Mouse (Mus musculus) midbrain, postnatal 0 days (tissue): ENCODE measurements around the gene Spns2. TPM values are rescaled to one million over a fixed set of nuclear protein-coding genes. Genes with fewer than 3 reads are reported as not detected.

Experiments
- ATAC-seq: fragments of 200-750 bp; cut with Nextera tagmentation; 2 replicates; pipeline ENCODE4 v1.8.0; 2017; ENCODE audit warnings: moderate number of reproducible peaks, mild to moderate bottlenecking, moderate TSS enrichment, moderate library complexity; ENCODE audit not compliant: low FRiP score
- DNase-seq: peaks from one replicate; pipeline ENCODE4 v3.0.0-alpha.2; 2015; ENCODE audit warnings: low spot score
- H3K27ac ChIP-seq: fragments of 300-500 bp; sonication (generic); 2 replicates; pipeline ENCODE4 v1.5.1; 2014; ENCODE audit warnings: low read depth, mild to moderate bottlenecking, low read length, mixed read lengths
- H3K27me3 ChIP-seq: fragments of 300-500 bp; sonication (generic); 2 replicates; pipeline ENCODE4 v1.6.1; 2014; ENCODE audit warnings: low read length, control low read depth, mixed read lengths; ENCODE audit not compliant: insufficient read depth
- H3K36me3 ChIP-seq: fragments of 300-500 bp; sonication (generic); 2 replicates; pipeline ENCODE4 v1.6.1; 2014; ENCODE audit warnings: low read length, control low read depth, mixed read lengths; ENCODE audit not compliant: insufficient read depth
- H3K4me1 ChIP-seq: fragments of 300-500 bp; sonication (generic); 2 replicates; pipeline ENCODE4 v1.6.1; 2014; ENCODE audit warnings: mild to moderate bottlenecking, control low read depth, antibody characterized with exemption, low read length, mixed read lengths; ENCODE audit not compliant: insufficient read depth
- H3K4me2 ChIP-seq: fragments of 300-500 bp; sonication (generic); 2 replicates; pipeline ENCODE4 v1.6.1; 2014; ENCODE audit warnings: low read depth, mild to moderate bottlenecking, low read length, mixed read lengths; ENCODE audit not compliant: poor library complexity, severe bottlenecking
- H3K4me3 ChIP-seq: fragments of 300-500 bp; sonication (generic); 2 replicates; pipeline ENCODE4 v1.5.1; 2014; ENCODE audit warnings: low read depth, mild to moderate bottlenecking, low read length, moderate library complexity
- H3K9ac ChIP-seq: fragments of 300-500 bp; sonication (generic); replicated peaks from 2 replicates; pipeline ENCODE4 v1.6.1; 2014; ENCODE audit warnings: mild to moderate bottlenecking, low read length, moderate library complexity, mixed read lengths; ENCODE audit not compliant: poor library complexity, severe bottlenecking
- H3K9me3 ChIP-seq: fragments of 300-500 bp; sonication (generic); 2 replicates; pipeline ENCODE4 v1.6.1; 2016; ENCODE audit warnings: low read length, control low read depth
- CTCF ChIP-seq: IDR thresholded peaks from 2 replicates; pipeline ENCODE4 v1.5.1; 2016; ENCODE audit warnings: antibody characterized with exemption, mild to moderate bottlenecking
- WGBS: fragments of 180-500 bp; shearing (Covaris S2); extraction: QIAGEN DNeasy Blood & Tissue Kit; methylation state at CpG from one replicate; pipeline ENCODE4 v1.1.7; 2014; 5-methylcytosine and 5-hydroxymethylcytosine counted together
- polyA plus RNA-seq: library from polyadenylated mRNA; unstranded; fragments of >200 nt; fragmentation: Nextera tagmentation; extraction: Ambion mirVana; gene quantifications from 2 replicates; pipeline ENCODE4 v1.2.1, GENCODE M21; 2015
- total RNA-seq: library from RNA; depleted of rRNA; stranded (reverse); fragments of >200 nt; gene quantifications from 2 replicates; pipeline ENCODE4 v1.2.3, GENCODE M21; 2014

The Spns2 gene
- total and polyA plus RNA-seq, 2 experiments from 2014 or later, result 7.7 to 56.8 TPM

GRCm38 (mm10) chr11:72519895-72520294, 30.2 kb upstream of the Spns2 start:
- Histone ChIP-seq H3K4me1 (no peaks in the 10 kb centered on the region), H3K9ac (no peak overlapping the region), H3K9me3 (no peaks in the 10 kb centered on the region), H3K27me3 (no peaks in the 10 kb centered on the region), H3K4me3 (no peak overlapping the region), H3K4me2 (no peak overlapping the region), H3K27ac (no peak overlapping the region), H3K36me3 (no peaks in the 10 kb centered on the region)
- no peak for DNase-seq
- no peak for TF ChIP-seq CTCF
- WGBS, result 69% methylated on average over 3 of the region's 3 CpGs
- no peak for ATAC-seq

GRCm38 (mm10) chr11:72519189-72519588, 29.5 kb upstream of the Spns2 start:
- Histone ChIP-seq H3K9me3 (no peaks in the 10 kb centered on the region), H3K27me3 (no peaks in the 10 kb centered on the region), H3K9ac (no peak overlapping the region), H3K4me1 (no peaks in the 10 kb centered on the region), H3K4me3 (no peak overlapping the region), H3K4me2 (no peak overlapping the region), H3K27ac (no peak overlapping the region), H3K36me3 (no peaks in the 10 kb centered on the region)
- ATAC-seq (no peak), DNase-seq (no peak)
- WGBS, result 77% methylated on average over 4 of the region's 4 CpGs
- no peak for TF ChIP-seq CTCF

GRCm38 (mm10) chr11:72518449-72518848, 28.7 kb upstream of the Spns2 start:
- no peak for TF ChIP-seq CTCF
- no peaks in the 10 kb centered on the region for H3K4me1 ChIP-seq
- WGBS, result 76% methylated on average over 2 of the region's 2 CpGs

GRCm38 (mm10) chr11:72514967-72515366, 25.3 kb upstream of the Spns2 start:
- Histone ChIP-seq H3K4me2 (no peak overlapping the region), H3K36me3 (no peaks in the 10 kb centered on the region), H3K4me3 (no peak overlapping the region), H3K27me3 (no peaks in the 10 kb centered on the region), H3K4me1 (no peaks in the 10 kb centered on the region), H3K9me3 (no peaks in the 10 kb centered on the region), H3K9ac (no peak overlapping the region), H3K27ac (no peak overlapping the region)
- DNase-seq, result no peak
- WGBS, result 59% methylated on average over 3 of the region's 3 CpGs
- no peak for TF ChIP-seq CTCF
- ATAC-seq, result no peak

More at GRCm38 (mm10) chr11:72518449-72518848, 28.7 kb upstream of the Spns2 start:
- Histone ChIP-seq H3K4me3 (no peak overlapping the region), H3K36me3 (no peaks in the 10 kb centered on the region), H3K27me3 (no peaks in the 10 kb centered on the region), H3K9me3 (no peaks in the 10 kb centered on the region), H3K4me2 (no peak overlapping the region), H3K9ac (no peak overlapping the region), H3K27ac (no peak overlapping the region)
- no peak for DNase-seq
- ATAC-seq, result no peak

DNA sequence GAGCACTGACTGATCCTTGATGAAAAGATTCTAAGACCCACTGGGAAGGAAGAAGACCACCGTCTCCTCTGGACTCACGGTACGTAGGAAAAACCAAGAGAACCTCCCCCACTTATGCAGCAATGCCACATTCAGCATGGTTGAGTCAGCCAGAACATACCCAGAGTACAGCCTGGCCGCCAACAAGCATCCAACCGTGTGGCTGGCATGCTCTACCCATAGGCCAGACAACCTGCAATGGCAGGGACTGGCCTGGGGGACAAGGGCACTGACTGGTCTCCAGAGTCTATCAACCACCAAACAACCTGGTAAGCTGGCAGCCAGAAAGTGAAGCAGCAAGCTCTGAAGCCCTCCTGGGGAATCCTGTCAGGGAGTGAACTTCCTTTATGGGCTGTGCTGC, 18.9 kb upstream of the Spns2 start:
- Histone ChIP-seq H3K4me2 (no peak overlapping the region), H3K4me3 (no peak overlapping the region), H3K9me3 (no peaks in the 10 kb centered on the region), H3K9ac (no peak overlapping the region), H3K27ac (no peak overlapping the region), H3K27me3 (no peaks in the 10 kb centered on the region), H3K4me1 (no peaks in the 10 kb centered on the region), H3K36me3 (no peaks in the 10 kb centered on the region)
- TF ChIP-seq CTCF, result no peak
- ATAC-seq, result no peak
- 92% methylated on average over 5 of the region's 5 CpGs for WGBS
- no peak for DNase-seq

GRCm38 (mm10) chr11:72507651-72508050, 17.9 kb upstream of the Spns2 start:
- H3K9ac ChIP-seq, result no peak overlapping the region
- no peaks in the 10 kb centered on the region for H3K36me3 ChIP-seq
- no peaks in the 10 kb centered on the region; the same call in 1 of the 2 replicates for H3K4me1 ChIP-seq
- no peak for ATAC-seq
- H3K27me3 ChIP-seq, result no peaks in the 10 kb centered on the region
- no peak overlapping the region for H3K27ac ChIP-seq
- no peak overlapping the region for H3K4me3 ChIP-seq
- no peaks in the 10 kb centered on the region for H3K9me3 ChIP-seq
- no peak overlapping the region for H3K4me2 ChIP-seq
- DNase-seq, result no peak
- no peak for TF ChIP-seq CTCF
